Mouse (Mus musculus) heart, embryonic 10.5 days (tissue): ENCODE measurements around the gene Lasp1. TPM values are rescaled to one million over a fixed set of nuclear protein-coding genes. Genes with fewer than 3 reads are reported as not detected.
"Not testable (repeated sequence)": the region's sequence is repeated elsewhere in the genome, so short reads cannot be mapped to it uniquely, and the experiment has no call there.

Source experiments
- DNase-seq: peaks from one replicate; pipeline ENCODE4 v3.0.0-alpha.2; 2017; ENCODE audit warnings: low spot score
- H3K27ac ChIP-seq: fragments of 300-500 bp; sonication (generic); 2 replicates; pipeline ENCODE4 v1.5.1; 2016; ENCODE audit warnings: mild to moderate bottlenecking
- H3K27me3 ChIP-seq: fragments of 300-500 bp; sonication (generic); 2 replicates; pipeline ENCODE4 v1.6.1; 2016; ENCODE audit warnings: mild to moderate bottlenecking; ENCODE audit not compliant: poor library complexity, insufficient read depth, severe bottlenecking
- H3K36me3 ChIP-seq: fragments of 300-500 bp; sonication (generic); 2 replicates; pipeline ENCODE4 v1.6.1; 2016; ENCODE audit warnings: mild to moderate bottlenecking, moderate library complexity
- H3K4me1 ChIP-seq: fragments of 300-500 bp; sonication (generic); 2 replicates; pipeline ENCODE4 v1.6.1; 2016; ENCODE audit warnings: mild to moderate bottlenecking
- H3K4me3 ChIP-seq: fragments of 300-500 bp; sonication (generic); 2 replicates; pipeline ENCODE4 v1.5.1; 2016; ENCODE audit warnings: mild to moderate bottlenecking, moderate library complexity
- H3K9me3 ChIP-seq: fragments of 300-500 bp; sonication (generic); 2 replicates; pipeline ENCODE4 v1.6.1; 2016; ENCODE audit warnings: mild to moderate bottlenecking, moderate library complexity
- whole genome bisulfite sequencing: fragments of 180-500 bp; shearing (Covaris S2); methylation state at CpG from one replicate; pipeline ENCODE4 v1.1.7; 2016; 5-methylcytosine and 5-hydroxymethylcytosine counted together
- polyA plus RNA-seq: library from polyadenylated mRNA; unstranded; fragments of >200 nt; fragmentation: Nextera tagmentation; extraction: Ambion mirVana; gene quantifications from 2 replicates; pipeline ENCODE4 v1.2.1, GENCODE M21; 2016

Gene Lasp1
- polyA plus RNA-seq, 1 experiment from 2014 or later, result 65.1 TPM

DNA sequence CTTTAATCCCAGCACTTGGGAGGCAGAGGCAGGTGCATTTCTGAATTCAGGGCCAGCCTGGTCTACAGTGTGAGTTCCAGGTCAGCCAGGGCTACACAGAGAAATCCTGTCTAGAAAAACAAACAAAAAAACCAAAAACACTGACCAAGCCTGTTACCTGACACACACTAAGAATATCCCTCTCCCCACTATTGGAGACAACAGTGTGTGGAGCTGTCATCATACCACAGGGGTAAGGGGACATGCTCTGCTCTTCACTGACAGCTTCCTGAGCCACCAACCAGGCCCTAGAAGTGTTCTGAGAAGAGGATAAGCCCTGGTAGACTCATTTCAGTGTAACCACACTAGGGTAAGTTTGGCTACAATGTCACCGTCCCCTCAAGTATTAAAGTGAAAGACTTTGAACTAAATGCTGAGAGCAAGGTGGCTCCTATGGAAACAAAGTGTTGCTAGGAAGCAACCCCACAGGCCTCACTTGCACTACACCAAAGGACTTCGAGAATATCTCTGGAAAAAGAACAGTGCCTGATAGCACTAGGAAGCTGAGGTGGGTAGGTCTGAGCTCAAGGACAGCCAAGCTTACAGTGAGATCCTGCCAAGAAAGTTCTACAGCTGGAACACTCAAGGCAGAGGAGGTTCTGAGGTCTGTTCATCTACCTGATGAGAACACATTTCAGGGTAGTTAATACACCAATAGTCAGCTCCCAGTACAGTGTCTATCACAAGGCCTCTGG lies 18.7 kb upstream of the Lasp1 start:
- H3K4me1 ChIP-seq, result peaks cover 13% of the 10 kb centered on the region
- H3K9me3 ChIP-seq, result no peaks in the 10 kb centered on the region
- H3K36me3 ChIP-seq, result peaks cover 59% of the 10 kb centered on the region
- H3K27ac ChIP-seq, result peak overlapping the region; percentile 97; the same call in 1 of the 2 replicates
- 67% methylated on average over 2 of the region's 2 CpGs for WGBS
- no peak for DNase-seq
- no peaks in the 10 kb centered on the region for H3K27me3 ChIP-seq
- peak overlapping the region; percentile 97 for H3K4me3 ChIP-seq

DNA sequence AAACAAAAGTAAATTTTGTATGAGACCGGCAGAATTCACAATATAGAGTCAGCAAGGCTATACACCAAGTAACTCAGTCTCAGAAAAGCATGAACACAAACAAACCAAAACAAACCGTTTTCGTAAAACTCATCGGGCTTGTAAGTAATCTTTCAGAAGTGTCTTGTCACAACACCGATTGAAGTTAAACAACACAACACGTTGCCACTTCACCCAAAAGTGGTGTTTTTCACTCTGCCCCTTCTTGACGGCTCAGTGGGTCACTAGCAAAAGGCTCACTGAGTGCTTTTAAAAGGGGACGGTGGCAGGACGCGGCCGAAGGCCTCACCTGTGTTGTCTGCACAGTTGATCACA lies 17.3 kb upstream of the Lasp1 start:
- WGBS, result 2% methylated on average over 11 of the region's 11 CpGs

DNA sequence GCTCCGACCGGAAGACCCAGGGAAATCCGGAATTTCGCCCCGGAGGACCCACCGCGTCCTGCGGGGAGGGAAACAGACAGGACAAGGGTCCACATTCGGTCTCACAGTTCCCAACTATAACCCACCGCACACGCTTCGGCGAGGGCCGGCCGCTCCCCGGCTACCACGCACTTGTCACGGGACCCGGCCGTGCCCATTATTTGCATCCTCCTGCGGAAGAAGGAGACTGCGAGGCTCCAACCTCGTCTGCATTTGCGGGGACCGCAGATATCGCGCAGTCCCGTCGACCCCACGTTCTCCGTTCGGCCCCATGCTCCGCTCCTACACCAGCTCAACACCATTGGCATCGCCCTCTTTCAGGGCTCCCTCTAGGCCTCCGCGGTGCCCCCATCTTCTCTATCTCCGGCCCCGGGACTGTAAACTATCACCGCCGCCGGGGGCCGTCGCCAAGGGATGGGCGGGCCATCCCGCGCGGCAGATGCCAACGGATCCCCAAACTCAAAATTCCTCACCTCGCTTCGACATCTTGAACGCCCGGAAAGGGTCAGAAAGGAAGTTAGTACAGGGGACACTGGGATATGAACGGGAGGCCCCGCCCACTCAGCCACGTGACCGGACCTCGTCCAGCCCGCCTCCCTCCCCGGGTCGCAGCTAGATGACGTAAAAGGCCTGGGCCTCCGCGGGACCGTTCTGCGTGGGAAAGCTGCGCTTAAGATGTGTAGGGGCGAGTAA lies 16.8 kb upstream of the Lasp1 start, which contains the start of gene Rpl23:
Rpl23 (minus strand) TSS at position 606 of the 732 bp plus-strand sequence.
- Histone ChIP-seq H3K4me1 (peaks cover 13% of the 10 kb centered on the region), H3K4me3 (peak within 1 kb of the TSS; percentile 97), H3K27ac (peak within 1 kb of the TSS; percentile 97), H3K27me3 (no peaks in the 10 kb centered on the region), H3K9me3 (no peaks in the 10 kb centered on the region), H3K36me3 (peaks cover 42% of the 10 kb centered on the region)
- WGBS, result under 1% methylated on average over 67 of the region's 67 CpGs
- DNase-seq, result peak; percentile 99

More for the DNA sequence above, 17.3 kb upstream of the Lasp1 start:
- Histone ChIP-seq H3K36me3 (peaks cover 48% of the 10 kb centered on the region), H3K9me3 (no peaks in the 10 kb centered on the region), H3K4me1 (peaks cover 13% of the 10 kb centered on the region), H3K27ac (peak overlapping the region; percentile 97), H3K27me3 (no peaks in the 10 kb centered on the region), H3K4me3 (peak overlapping the region; percentile 97)
- no peak for DNase-seq

DNA sequence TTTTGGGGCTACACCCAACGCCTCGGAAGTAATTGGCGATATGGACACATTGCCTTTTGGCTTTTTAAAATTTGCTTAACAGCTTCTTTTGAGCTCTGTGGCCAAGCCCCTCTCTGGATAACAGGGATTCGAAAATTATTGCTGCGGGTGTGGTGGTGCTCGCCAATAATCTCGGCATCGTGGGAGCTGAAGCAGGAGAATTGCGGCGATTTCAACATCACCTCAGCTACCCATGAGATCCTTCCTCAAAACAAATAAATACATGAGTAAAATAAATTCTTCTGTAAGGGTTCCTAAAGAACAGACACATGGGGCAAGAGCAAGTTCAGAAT lies 16.3 kb upstream of the Lasp1 start:
- under 1% methylated on average over 10 of the region's 10 CpGs for WGBS
- no peaks in the 10 kb centered on the region for H3K9me3 ChIP-seq

DNA sequence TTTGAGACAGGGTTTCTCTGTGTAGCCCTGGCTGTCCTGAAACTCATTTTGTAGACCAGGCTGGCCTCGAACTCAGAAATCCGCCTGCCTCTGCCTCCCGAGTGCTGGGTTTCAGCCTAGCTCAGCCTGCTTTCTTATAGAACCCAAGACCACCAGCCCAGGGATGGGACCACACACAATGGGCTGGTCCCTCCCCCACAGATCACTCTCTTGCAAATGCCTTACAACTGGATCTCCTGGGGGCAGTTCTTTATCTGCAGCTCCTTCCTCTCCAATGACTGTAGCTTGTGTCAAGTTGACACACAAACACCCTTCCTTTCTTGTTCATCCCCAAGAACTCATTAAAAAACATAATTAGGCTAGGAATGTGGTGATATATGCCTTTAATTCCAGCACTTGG lies 10.8 kb upstream of the Lasp1 start:
- no peak for DNase-seq
- Histone ChIP-seq H3K4me3 (no peak overlapping the region), H3K36me3 (no peaks in the 10 kb centered on the region), H3K27ac (no peak overlapping the region), H3K9me3 (no peaks in the 10 kb centered on the region), H3K4me1 (no peaks in the 10 kb centered on the region), H3K27me3 (no peaks in the 10 kb centered on the region)
- WGBS, result 76% methylated on average over 3 of the region's 3 CpGs

More for the DNA sequence above, 16.3 kb upstream of the Lasp1 start:
- DNase-seq, result no peak
- Histone ChIP-seq H3K36me3 (peaks cover 37% of the 10 kb centered on the region), H3K27ac (peak overlapping the region; percentile 97), H3K4me3 (peak overlapping the region; percentile 97), H3K27me3 (no peaks in the 10 kb centered on the region), H3K4me1 (peaks cover 13% of the 10 kb centered on the region)

DNA sequence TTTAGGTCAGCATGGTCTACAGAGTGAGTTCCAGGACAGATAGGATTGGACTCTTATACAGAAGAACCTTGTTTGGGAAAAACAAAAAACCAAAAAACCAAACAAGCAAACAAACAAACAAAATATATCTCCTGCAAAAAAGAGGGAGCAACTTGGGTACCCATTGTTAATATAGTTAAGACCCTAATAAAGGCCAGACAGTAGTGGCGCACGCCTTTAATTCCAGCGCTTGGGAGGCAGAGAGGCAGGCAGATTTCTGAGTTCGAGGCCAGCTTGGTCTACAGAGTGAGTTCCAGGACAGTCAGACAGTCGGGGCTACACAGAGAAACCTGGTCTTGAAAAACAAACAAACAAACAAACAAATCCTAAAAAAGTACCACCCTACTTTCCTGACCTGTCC lies 9.1 kb upstream of the Lasp1 start:
- no peak for DNase-seq
- H3K4me1 ChIP-seq, result no peaks in the 10 kb centered on the region
- H3K27ac ChIP-seq, result no peak overlapping the region
- no peaks in the 10 kb centered on the region for H3K27me3 ChIP-seq
- WGBS, result 80% methylated on average over 5 of the region's 5 CpGs
- no peaks in the 10 kb centered on the region for H3K9me3 ChIP-seq
- no peak overlapping the region for H3K4me3 ChIP-seq
- H3K36me3 ChIP-seq, result no peaks in the 10 kb centered on the region

DNA sequence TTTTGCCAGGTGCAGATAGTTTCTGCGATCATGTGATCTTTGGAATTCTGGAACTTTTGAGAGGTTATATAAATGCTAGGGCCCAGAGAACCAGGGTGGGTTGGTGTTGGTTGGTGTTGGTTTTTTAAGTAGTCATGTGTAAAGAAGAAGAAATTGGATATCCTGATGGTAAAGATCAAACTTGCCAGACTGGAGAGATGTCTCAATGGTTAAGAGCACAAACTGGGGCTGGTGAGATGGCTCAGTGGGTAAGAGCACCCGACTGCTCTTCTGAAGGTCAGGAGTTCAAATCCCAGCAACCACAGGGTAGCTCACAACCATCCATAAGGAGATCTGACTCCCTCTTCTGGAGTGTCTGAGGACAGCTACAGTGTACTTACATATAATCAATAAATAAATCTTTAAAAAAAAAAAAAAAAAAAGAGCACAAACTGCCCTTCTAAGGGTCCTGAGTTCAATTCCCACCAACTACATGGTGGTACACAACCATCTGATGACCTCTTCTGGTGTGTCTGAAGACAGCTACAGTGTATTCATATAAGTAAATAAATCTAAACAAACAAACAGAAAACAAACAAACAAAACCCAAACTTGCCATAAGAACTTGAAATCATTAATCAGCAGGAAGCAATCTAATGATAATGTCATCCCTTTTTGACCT lies 7.9 kb upstream of the Lasp1 start:
- not testable (repeated sequence) for H3K9me3 ChIP-seq, H3K36me3 ChIP-seq, H3K4me1 ChIP-seq, DNase-seq, H3K27ac ChIP-seq, H3K4me3 ChIP-seq, H3K27me3 ChIP-seq
- WGBS, result 75% methylated on average over 2 of the region's 2 CpGs

DNA sequence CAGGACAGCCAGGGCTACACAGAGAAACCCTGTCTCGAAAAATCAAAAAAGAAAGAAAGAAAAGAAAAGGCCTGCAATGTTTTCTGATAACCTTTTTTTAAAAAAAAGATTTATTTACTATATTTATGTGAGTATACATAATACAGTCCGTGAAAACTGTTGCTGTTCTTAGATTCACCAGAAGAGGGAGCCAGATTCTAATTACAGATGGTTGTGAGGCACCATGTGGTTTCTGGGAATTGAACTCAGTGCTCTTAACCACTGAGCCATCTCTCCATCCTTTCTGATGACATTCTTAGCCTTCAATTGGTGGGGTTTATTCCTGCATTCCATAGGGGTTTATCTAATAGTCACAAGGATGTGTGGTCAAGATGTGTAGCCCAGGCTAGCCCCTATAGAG lies 5.6 kb upstream of the Lasp1 start:
- no peaks in the 10 kb centered on the region for H3K36me3 ChIP-seq
- no peak overlapping the region for H3K4me3 ChIP-seq
- H3K27me3 ChIP-seq, result no peaks in the 10 kb centered on the region
- H3K27ac ChIP-seq, result no peak overlapping the region
- no peaks in the 10 kb centered on the region for H3K9me3 ChIP-seq
- WGBS, result 6% methylated on average over 2 of the region's 2 CpGs
- no peak for DNase-seq
- H3K4me1 ChIP-seq, result peaks cover 6% of the 10 kb centered on the region; the same call in 1 of the 2 replicates

DNA sequence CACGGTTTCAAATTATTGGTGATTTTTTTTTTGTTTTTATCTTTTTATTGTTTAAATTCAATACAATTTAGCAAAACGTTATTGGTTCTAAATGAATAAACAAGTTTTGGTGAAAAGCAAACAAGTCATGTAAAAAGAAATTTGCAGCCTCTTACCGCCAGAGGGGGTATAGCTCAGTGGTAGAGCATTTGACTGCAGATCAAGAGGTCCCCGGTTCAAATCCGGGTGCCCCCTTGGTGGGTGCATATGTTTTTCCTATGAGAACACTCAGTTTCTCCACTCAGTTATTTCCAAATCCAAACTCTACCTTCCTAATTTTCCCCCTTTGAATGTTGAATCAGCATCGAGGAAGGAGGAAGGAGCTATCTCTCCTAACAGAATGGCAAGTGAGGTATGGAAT lies 1.9 kb upstream of the Lasp1 start:
- peak; percentile 79 for DNase-seq

DNA sequence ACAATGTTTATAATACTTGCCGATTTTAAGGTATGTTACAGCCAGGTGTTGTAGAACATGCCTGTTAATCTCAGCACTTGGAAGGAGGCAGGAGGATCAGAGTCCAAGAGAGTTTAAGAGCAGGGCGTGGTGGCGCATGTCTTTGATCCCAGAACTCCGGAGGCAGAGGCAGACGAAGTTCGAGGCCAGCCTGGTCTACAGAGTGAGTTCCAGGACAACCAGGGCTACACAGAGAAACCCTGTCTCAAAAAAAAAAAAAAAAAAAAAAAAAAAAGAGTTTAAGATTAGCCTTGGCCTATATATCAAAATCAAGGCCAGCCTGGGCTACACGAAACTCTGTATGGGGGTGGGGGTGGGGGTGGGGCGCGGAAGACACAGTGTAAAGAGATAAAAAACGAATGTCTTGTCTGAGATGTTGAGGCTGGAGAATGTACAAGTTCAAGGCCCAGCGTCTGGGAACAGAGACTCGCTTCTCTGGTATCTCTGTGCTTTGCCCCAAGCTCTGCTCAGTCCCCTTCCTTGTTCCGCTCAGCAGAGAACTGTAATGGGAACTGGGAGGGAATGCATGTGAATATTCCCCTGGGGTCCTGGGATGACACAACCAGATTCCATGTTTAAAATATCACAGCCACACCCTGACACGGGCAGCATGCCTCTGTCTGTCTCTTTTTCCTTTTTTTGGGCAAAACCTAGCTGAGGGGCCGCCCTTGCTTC lies 1.3 kb upstream of the Lasp1 start:
- Histone ChIP-seq H3K4me1 (peaks cover 30% of the 10 kb centered on the region), H3K4me3 (peak overlapping the region; percentile 97), H3K9me3 (no peaks in the 10 kb centered on the region), H3K27me3 (no peaks in the 10 kb centered on the region), H3K27ac (no peak overlapping the region; the same call in 1 of the 2 replicates), H3K36me3 (no peaks in the 10 kb centered on the region)
- WGBS, result 50% methylated on average over 15 of the region's 15 CpGs
- DNase-seq, result no peak

More for the DNA sequence above, 1.9 kb upstream of the Lasp1 start:
- H3K4me1 ChIP-seq, result peaks cover 24% of the 10 kb centered on the region
- H3K36me3 ChIP-seq, result no peaks in the 10 kb centered on the region
- H3K4me3 ChIP-seq, result no peak overlapping the region
- H3K27me3 ChIP-seq, result no peaks in the 10 kb centered on the region
- no peak overlapping the region for H3K27ac ChIP-seq
- WGBS, result 4% methylated on average over 6 of the region's 6 CpGs
- no peaks in the 10 kb centered on the region for H3K9me3 ChIP-seq

DNA sequence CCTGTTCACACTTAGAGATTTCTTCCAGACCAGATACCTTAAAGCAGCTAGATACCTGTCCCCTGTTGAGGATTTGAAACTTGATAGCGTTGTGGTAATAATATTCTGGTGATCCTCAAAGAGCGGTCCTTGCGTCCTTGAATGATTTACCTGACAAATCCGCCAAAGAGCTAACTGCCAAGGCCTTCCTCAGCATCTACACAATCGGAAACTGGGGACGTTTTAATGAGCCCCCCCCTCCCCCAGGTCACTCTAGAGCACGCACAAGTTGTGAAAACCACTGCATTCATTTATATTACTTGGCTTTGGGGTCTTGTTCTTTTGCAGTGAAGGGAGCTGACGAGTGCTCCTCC lies 741 bp upstream of the Lasp1 start:
- no peaks in the 10 kb centered on the region for H3K27me3 ChIP-seq
- peaks cover 32% of the 10 kb centered on the region for H3K4me1 ChIP-seq
- H3K4me3 ChIP-seq, result peak overlapping the region; percentile 97
- DNase-seq, result no peak
- H3K36me3 ChIP-seq, result no peaks in the 10 kb centered on the region
- H3K27ac ChIP-seq, result 0 out of 2 replicates have a peak overlapping the region, but pooled peaks have one; percentile 1
- no peaks in the 10 kb centered on the region for H3K9me3 ChIP-seq
- WGBS, result 34% methylated on average over 8 of the region's 8 CpGs

DNA sequence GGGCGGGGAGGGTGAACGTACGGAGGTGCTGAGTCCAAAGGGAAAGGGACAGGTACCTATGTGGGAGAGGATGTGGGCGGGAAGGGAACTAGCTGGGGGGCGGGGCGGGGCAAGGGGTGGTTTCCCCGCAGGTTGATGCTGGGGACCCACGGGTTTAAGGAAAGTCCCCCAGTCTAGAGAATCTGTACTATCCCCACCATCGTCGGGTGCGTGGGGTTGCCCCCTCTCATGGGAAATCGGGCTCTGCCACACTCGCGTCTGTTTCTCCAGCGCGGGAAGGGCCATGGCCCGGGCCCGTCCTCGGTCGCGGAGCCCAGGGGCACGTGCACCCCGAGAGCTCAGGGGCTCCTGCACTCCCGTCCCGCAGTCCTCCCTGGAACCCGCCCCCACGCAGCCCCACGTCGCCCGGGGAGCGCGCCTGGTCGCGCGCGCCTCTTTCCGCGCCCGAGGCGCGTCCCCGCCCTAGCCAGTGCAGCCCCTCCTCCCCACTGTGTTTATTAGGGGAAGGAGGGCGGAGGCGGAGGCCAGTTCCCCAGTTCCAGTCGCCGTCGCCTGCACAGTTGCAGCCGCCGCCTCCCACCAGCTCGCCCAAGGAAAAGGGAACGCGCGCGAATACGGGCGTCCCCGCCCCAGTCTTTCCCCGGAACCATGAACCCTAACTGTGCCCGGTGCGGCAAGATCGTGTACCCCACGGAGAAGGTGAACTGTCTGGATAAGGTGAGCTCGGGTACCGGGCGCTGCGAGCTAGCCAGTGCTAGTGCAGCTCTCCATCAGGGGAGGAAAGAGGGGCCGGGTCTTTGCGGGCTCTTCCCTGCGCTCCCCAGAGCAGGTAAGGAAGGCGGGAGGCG lies 570 bp downstream of the Lasp1 start:
- DNase-seq, result peak; percentile 87
- no peaks in the 10 kb centered on the region for H3K27me3 ChIP-seq
- H3K4me1 ChIP-seq, result peaks cover 40% of the 10 kb centered on the region
- peak overlapping the region; percentile 97 for H3K4me3 ChIP-seq
- no peaks in the 10 kb centered on the region for H3K36me3 ChIP-seq
- under 1% methylated on average over 70 of the region's 71 CpGs for WGBS
- peak overlapping the region; percentile 97 for H3K27ac ChIP-seq
- no peaks in the 10 kb centered on the region for H3K9me3 ChIP-seq
